Mouse (Mus musculus): ENCODE results near the gene Gm21746. TPM values are rescaled to one million over a fixed set of nuclear protein-coding genes. Genes with fewer than 3 reads are reported as not detected.
"Not testable (repeated sequence)": the region's sequence is repeated elsewhere in the genome, so short reads cannot be mapped to it uniquely, and the experiment has no call there.

The Gm21746 gene
- total RNA-seq (2015) (not detected in 2 replicates), total RNA-seq (2017) (not detected in 2 replicates)

DNA sequence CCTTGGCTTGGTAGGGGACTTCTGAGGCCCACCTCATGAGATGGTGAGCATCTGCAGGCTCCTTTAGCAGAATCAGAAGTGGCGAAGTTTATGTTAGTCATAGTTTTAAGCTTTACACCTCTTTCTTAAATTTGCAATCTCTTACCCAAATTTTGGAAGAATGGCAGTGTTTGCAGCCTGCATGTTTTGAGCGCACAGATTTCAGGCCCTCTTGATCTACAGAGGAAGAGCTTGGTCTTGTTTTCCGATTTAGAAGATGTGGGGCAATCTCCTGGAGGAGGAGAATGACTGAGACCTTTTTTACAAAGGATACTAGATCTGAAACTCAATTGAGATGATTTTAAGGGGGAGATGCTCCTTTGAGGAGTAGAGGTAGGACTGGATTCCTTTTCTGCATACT lies at the start of gene Gm21746:
Gene Gm21746 (minus strand): TSS at position 101 of the 400 bp plus-strand sequence.
- not testable (repeated sequence) for ATAC-seq (replicated peaks; ENCODE audit: poor library complexity)

- ATAC-seq (replicated peaks; ENCODE audit: poor library complexity), result not testable (repeated sequence)
Measured at GRCm38 (mm10) chrY:6266798-6267197, 29.0 kb upstream of the Gm21746 start, which contains the start of gene Gm20873. TSS of gene Gm20873 (plus strand) at chrY:6267098.

Other genes starting within 250 kb of the Gm21746 start
- not detected in 2 replicates for gene Gm20873, start 29.1 kb upstream of the Gm21746 start, total RNA-seq (2015)
- not detected in 2 replicates for gene Gm20873, start 29.1 kb upstream of the Gm21746 start, total RNA-seq (2017)

All from megakaryocyte progenitor cell, adult 5-6 weeks (primary cell).